ENCODE assay signal across 8 mouse cellular contexts in genomic region chr3:93555878-93556254, GRCm38 (mm10). TPM values are rescaled to one million over a fixed set of nuclear protein-coding genes. Genes with fewer than 3 reads are reported as not detected.
DNase-seq lines count a peak whose midpoint lies in the region; ATAC-seq and TF ChIP-seq lines count a peak whose summit lies in the region.

No protein-coding gene starts in this region.

- peak overlapping the region; percentile 87 for H3K4me2 ChIP-seq in intestine, postnatal 0 days (replicated peaks; ENCODE audit: low read depth)
- peak overlapping the region; percentile 80 for H3K4me2 ChIP-seq in neural tube, embryonic 13.5 days

- H3K4me3 ChIP-seq in layer of hippocampus, adult 2 months, result peak overlapping the region; percentile 68
- peak overlapping the region; percentile 81 for H3K4me3 ChIP-seq in intestine, postnatal 0 days (ENCODE audit: low read depth, low read length)
- peak overlapping the region; percentile 52 for H3K4me3 ChIP-seq in neural tube, embryonic 13.5 days

- no peak for DNase-seq in layer of hippocampus, adult 2 months (ENCODE audit: low spot score in 2 of 2)
- no peak for DNase-seq in layer of hippocampus, adult 18-20 months (ENCODE audit: low spot score in 2 of 2)
- peak; percentile 28 for DNase-seq in c-Kit-positive CD71-positive TER-119-positive erythroid progenitor cells, embryonic 14.5 days (ENCODE audit: low spot score)
- DNase-seq in lung, adult 18-20 months, result peak; percentile 76 to 82
- no peak for DNase-seq in cerebellum, adult 18-20 months

- H3K36me3 ChIP-seq in intestine, postnatal 0 days (ENCODE audit: control insufficient read depth, insufficient read depth), result peaks cover 14% of the 10 kb centered on the region
- H3K36me3 ChIP-seq in neural tube, embryonic 13.5 days, result 0 out of 2 replicates have a peak, but pooled peaks cover under 1% of the 10 kb centered on the region

- peak overlapping the region; percentile 59; the same call in 1 of the 2 replicates for H3K27ac ChIP-seq in layer of hippocampus, adult 2 months
- H3K27ac ChIP-seq in intestine, postnatal 0 days (ENCODE audit: low read depth, low read length), result peak overlapping the region; percentile 97
- H3K27ac ChIP-seq in neural tube, embryonic 13.5 days (replicated peaks), result peak overlapping the region; percentile 80; the same call in 1 of the 2 replicates

- no peak for TF ChIP-seq CTCF in layer of hippocampus, adult 2 months (conservative IDR thresholded peaks at IDR 0.05)
- no peak for TF ChIP-seq CTCF in intestine, postnatal 0 days (IDR thresholded peaks at IDR 0.05; ENCODE audit: low read depth)

- no peaks in the 10 kb centered on the region for H3K27me3 ChIP-seq in intestine, postnatal 0 days (replicated peaks; ENCODE audit: control insufficient read depth, insufficient read depth, low read length)
- H3K27me3 ChIP-seq in neural tube, embryonic 13.5 days, result peaks cover 39% of the 10 kb centered on the region

- ATAC-seq in granulocyte monocyte progenitor cell, adult 5-6 weeks (replicated peaks; ENCODE audit: poor library complexity, severe bottlenecking), result peak; percentile 66
- ATAC-seq in intestine, postnatal 0 days, result peak; percentile 81
- ATAC-seq in neural tube, embryonic 13.5 days (ENCODE audit: low read depth), result peak; percentile 49

- H3K4me1 ChIP-seq in intestine, postnatal 0 days (replicated peaks; ENCODE audit: control insufficient read depth, insufficient read depth, low read length), result peaks cover 21% of the 10 kb centered on the region
- H3K4me1 ChIP-seq in neural tube, embryonic 13.5 days (replicated peaks), result peaks cover 17% of the 10 kb centered on the region

- no peaks in the 10 kb centered on the region for H3K9me3 ChIP-seq in intestine, postnatal 0 days (ENCODE audit: control insufficient read depth)
- no peaks in the 10 kb centered on the region for H3K9me3 ChIP-seq in neural tube, embryonic 13.5 days

- WGBS in intestine, postnatal 0 days, result 3% methylated on average over 2 of the region's 2 CpGs
- 28% methylated on average over 2 of the region's 2 CpGs for WGBS in neural tube, embryonic 13.5 days

- peak overlapping the region; percentile 84 for H3K9ac ChIP-seq in intestine, postnatal 0 days (ENCODE audit: low read depth, low read length)
- H3K9ac ChIP-seq in neural tube, embryonic 13.5 days, result peak overlapping the region; percentile 79

RNA-seq across cellular contexts. Expression of gene S100a10, which starts 1.0 kb away (rescaled TPM):
- 10 to 100 TPM; 18.7 to 23.6 TPM for total RNA-seq in layer of hippocampus, adult 2 months (2021)
- 10 to 100 TPM; 21.4 to 23.5 TPM for total RNA-seq in layer of hippocampus, adult 18-20 months (2021)
- 146 and 257 TPM in 2 replicates for total RNA-seq in granulocyte monocyte progenitor cell, adult 5-6 weeks (2014; fragmentation: Nextera tagmentation)
- 203 and 212 TPM in 2 replicates for total RNA-seq in granulocyte monocyte progenitor cell, adult 5-6 weeks (2017)
- 733 and 887 TPM in 2 replicates for polyA plus RNA-seq in intestine, postnatal 0 days (2015; fragmentation: Nextera tagmentation; extraction: Ambion mirVana)
- polyA plus RNA-seq in neural tube, embryonic 13.5 days (2015; fragmentation: Nextera tagmentation; extraction: Ambion mirVana), result 363 and 435 TPM in 2 replicates

RNA-seq across cellular contexts. Expression of gene S100a11, which starts 35.6 kb away (rescaled TPM):
- total RNA-seq in layer of hippocampus, adult 2 months (2021), result 1 to 10 TPM; 6.8 to 7.4 TPM
- 1 to 10 TPM; 7.1 to 8.3 TPM for total RNA-seq in layer of hippocampus, adult 18-20 months (2021)
- 1,372 and 1,648 TPM in 2 replicates for total RNA-seq in granulocyte monocyte progenitor cell, adult 5-6 weeks (2014; fragmentation: Nextera tagmentation)
- total RNA-seq in granulocyte monocyte progenitor cell, adult 5-6 weeks (2017), result 77.7 and 97.8 TPM in 2 replicates
- polyA plus RNA-seq in intestine, postnatal 0 days (2015; fragmentation: Nextera tagmentation; extraction: Ambion mirVana), result 965 and 1,093 TPM in 2 replicates
- polyA plus RNA-seq in neural tube, embryonic 13.5 days (2015; fragmentation: Nextera tagmentation; extraction: Ambion mirVana), result 312 and 319 TPM in 2 replicates

Comparison
In these comparisons a context has a peak if more than half of its experiments do, and no peak if none do; other contexts are left out.
1. DNase-seq: peak in c-Kit-positive CD71-positive TER-119-positive erythroid progenitor cells, embryonic 14.5 days (single experiment) and lung, adult 18-20 months (2 of 2); none in layer of hippocampus, adult 2 months (0 of 2), layer of hippocampus, adult 18-20 months (0 of 2) and cerebellum, adult 18-20 months (0 of 2).
2. RNA of gene S100a10, which starts 1.0 kb away (total RNA-seq): 146 to 257 TPM in granulocyte monocyte progenitor cell, adult 5-6 weeks; 18.7 to 23.6 TPM in layer of hippocampus, adult 2 months and 21.4 to 23.5 TPM in layer of hippocampus, adult 18-20 months; every median in the first group is over 4 times any median in the second.
3. RNA of gene S100a11, which starts 35.6 kb away (total RNA-seq): 77.7 to 1,648 TPM in granulocyte monocyte progenitor cell, adult 5-6 weeks; 7.1 to 8.3 TPM in layer of hippocampus, adult 18-20 months and 6.8 to 7.4 TPM in layer of hippocampus, adult 2 months; every median in the first group is over 4 times any median in the second.
4. Peak in every context shown above with its lines, with median percentiles within 50 percentile points of each other: H3K27ac ChIP-seq, H3K4me3 ChIP-seq and ATAC-seq.